Mouse (Mus musculus): ENCODE data around the gene Dnah2.
"Not testable (repeated sequence)": the region's sequence is repeated elsewhere in the genome, so short reads cannot be mapped to it uniquely, and the experiment has no call there.

Dnah2 gene

DNA sequence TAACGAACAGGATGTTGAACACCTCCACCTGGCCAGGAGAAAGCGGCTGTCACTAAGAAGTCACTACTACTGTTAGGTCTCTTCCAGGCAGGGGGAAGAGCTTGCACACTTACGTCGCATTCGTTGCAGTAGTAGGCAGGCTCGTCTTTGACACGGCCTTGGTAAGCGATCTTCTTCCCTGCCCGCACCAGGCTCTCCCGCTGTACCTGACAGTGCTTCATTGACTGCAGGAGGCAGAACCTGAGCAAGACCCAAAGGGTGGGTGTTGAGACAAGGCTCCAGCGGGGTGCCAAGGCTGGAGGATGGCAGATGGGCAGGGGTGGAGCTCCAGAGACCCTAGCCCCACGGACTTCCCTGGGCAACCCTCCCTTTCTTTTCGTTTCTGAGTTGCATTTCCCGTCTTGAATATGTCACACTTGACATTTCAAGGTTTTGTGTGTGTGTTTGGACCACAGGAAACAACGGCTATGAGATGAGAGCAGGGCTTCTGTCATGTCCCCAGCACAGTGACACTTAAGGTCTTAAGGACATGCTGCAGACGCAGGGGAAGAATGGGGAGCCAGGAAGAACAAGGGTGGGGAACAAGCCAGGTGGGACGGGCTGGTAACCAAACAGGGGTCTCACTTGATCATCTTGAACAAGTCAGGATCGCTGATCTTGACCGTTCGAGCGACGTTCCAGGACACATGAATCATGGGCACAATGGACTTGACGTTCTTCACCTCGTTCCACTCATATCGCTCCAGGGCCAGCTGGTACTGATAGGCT is 148.6 kb downstream of the Dnah2 start:
- Histone ChIP-seq H3K36me3 (ENCODE audit: control insufficient read depth, insufficient read depth, low read length, poor library complexity, severe bottlenecking) (peaks cover 10% of the 10 kb centered on the region), H3K27me3 (ENCODE audit: control insufficient read depth, insufficient read depth, low read length, poor library complexity, severe bottlenecking) (no peaks in the 10 kb centered on the region)
- peak; percentile 21 for DNase-seq (ENCODE audit: low read depth, low spot score)

DNA sequence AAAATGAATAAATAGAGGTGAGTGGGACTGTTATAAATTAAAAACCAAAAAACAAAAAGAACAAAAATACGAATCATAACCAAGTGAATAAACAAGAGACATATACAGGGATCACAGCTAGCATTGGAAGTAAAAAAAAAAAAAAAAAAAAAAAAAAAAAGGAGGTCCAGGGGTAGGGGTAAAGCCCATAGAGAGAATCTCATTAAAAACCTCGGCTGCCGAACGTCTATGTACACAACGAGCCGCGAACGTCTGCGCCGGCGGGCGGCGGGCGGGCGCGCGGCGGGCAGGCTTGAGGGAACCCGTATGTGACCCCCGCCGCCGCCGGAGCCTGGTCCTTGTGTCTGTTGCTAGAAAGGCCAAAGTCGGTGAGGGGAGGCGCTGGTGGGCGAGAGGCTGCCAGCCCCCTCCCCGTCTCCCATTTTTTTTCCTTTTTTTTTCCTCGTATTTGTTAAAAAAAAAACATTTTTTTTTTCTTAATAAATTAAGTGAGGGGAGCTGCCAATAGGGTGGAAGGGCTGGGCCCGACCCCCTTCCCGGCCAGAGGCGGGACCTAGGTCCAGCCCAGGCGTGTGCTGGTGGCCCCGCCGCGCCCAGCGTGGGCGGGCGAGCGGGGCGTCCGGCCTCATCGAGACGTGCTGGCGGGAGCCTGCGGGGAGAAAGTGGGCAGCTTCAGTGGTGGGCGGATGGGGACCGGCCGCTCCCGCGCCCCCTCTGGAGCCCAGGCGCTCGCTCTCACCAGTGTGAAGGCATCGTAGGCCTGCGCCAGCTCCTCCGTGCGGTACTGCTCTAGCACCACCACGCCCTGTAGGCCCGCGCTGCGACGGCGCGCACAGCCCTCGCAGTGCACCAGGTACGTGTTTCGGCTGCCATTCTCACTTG is 149.5 kb downstream of the Dnah2 start:
- H3K27me3 ChIP-seq (ENCODE audit: control insufficient read depth, insufficient read depth, low read length, poor library complexity, severe bottlenecking), result no peaks in the 10 kb centered on the region
- peak; percentile 23 for DNase-seq (ENCODE audit: low read depth, low spot score)
- peaks cover 4% of the 10 kb centered on the region for H3K36me3 ChIP-seq (ENCODE audit: control insufficient read depth, insufficient read depth, low read length, poor library complexity, severe bottlenecking)

- H3K36me3 ChIP-seq (ENCODE audit: control insufficient read depth, insufficient read depth, low read length, poor library complexity, severe bottlenecking), result peaks cover 2% of the 10 kb centered on the region
- no peaks in the 10 kb centered on the region for H3K27me3 ChIP-seq (ENCODE audit: control insufficient read depth, insufficient read depth, low read length, poor library complexity, severe bottlenecking)
- DNase-seq (ENCODE audit: low read depth, low spot score), result no peak
Observed at GRCm38 (mm10) chr11:69398486-69399200, 150.3 kb downstream of the Dnah2 start.

DNA sequence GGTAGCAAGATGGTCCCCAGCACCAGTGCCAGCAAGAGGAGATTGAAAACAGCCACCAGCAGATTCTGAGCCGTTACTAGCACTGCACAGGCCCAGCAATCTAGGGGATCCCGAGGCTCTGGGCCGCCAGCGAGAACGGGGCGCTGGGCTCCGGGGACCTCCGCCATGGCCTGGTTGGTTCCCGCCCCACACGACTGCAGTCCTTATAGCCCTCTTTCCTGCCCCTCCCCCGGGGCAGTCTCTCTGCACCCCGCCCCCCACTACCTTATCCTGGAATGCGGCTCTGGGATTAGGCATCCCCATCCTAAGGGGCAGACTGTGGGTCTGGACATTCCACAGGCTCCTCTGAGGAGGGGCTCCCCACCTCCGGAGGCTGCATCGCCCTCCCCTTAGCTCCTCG is 150.9 kb downstream of the Dnah2 start, which contains the start of gene Tmem88:
TSS of gene Tmem88 (minus strand) at position 176 of the 400 bp plus-strand sequence.
- peaks cover 2% of the 10 kb centered on the region; the same call in 1 of the 2 replicates for H3K36me3 ChIP-seq (ENCODE audit: control insufficient read depth, insufficient read depth, low read length, poor library complexity, severe bottlenecking)
- peak; percentile 25 for DNase-seq (ENCODE audit: low read depth, low spot score)
- H3K27me3 ChIP-seq (ENCODE audit: control insufficient read depth, insufficient read depth, low read length, poor library complexity, severe bottlenecking), result no peaks in the 10 kb centered on the region

- H3K27me3 ChIP-seq (ENCODE audit: control insufficient read depth, insufficient read depth, low read length, poor library complexity, severe bottlenecking), result no peaks in the 10 kb centered on the region
- peak; percentile 24 for DNase-seq (ENCODE audit: low read depth, low spot score)
- H3K36me3 ChIP-seq (ENCODE audit: control insufficient read depth, insufficient read depth, low read length, poor library complexity, severe bottlenecking), result peaks cover 2% of the 10 kb centered on the region; the same call in 1 of the 2 replicates
Observed at GRCm38 (mm10) chr11:69397581-69398057, 151.3 kb downstream of the Dnah2 start.

GRCm38 (mm10) chr11:69396772-69397171 is 152.1 kb downstream of the Dnah2 start:
- Histone ChIP-seq H3K27me3 (ENCODE audit: control insufficient read depth, insufficient read depth, low read length, poor library complexity, severe bottlenecking) (no peaks in the 10 kb centered on the region), H3K36me3 (ENCODE audit: control insufficient read depth, insufficient read depth, low read length, poor library complexity, severe bottlenecking) (peaks cover 2% of the 10 kb centered on the region; the same call in 1 of the 2 replicates)
- DNase-seq (ENCODE audit: low read depth, low spot score), result peak; percentile 30

GRCm38 (mm10) chr11:69395634-69396373 is 153.1 kb downstream of the Dnah2 start:
- DNase-seq (ENCODE audit: low read depth, low spot score), result peak; percentile 99
- Histone ChIP-seq H3K36me3 (ENCODE audit: control insufficient read depth, insufficient read depth, low read length, poor library complexity, severe bottlenecking) (peaks cover 2% of the 10 kb centered on the region; the same call in 1 of the 2 replicates), H3K27me3 (ENCODE audit: control insufficient read depth, insufficient read depth, low read length, poor library complexity, severe bottlenecking) (no peaks in the 10 kb centered on the region)

DNA sequence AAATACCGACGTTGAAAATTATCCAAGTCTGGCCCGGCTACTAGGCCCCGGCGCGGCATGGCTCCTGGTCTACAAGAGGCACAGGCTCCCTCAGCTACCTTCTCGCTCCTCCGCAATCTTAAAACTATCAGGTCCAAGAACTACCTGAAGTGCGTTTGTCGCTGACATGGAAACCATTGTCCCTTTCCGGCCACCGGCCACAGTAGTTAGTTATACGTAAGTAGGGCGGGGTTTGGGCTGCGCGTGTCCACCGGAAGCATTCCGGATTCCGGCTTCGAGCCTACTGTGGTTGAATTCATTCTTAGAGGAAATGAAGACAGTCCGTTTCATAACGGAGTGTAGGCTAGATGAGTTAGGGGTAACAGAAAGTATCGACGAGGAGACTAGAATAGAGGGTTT is 153.7 kb downstream of the Dnah2 start, which contains the start of the genes Naa38 and Cyb5d1:
TSS of gene Naa38 (plus strand) at position 253 of the 399 bp plus-strand sequence.
TSS of gene Cyb5d1 (minus strand) at position 397 of the 399 bp plus-strand sequence.
- not testable (repeated sequence) for H3K27me3 ChIP-seq (ENCODE audit: control insufficient read depth, insufficient read depth, low read length, poor library complexity, severe bottlenecking); H3K36me3 ChIP-seq (ENCODE audit: control insufficient read depth, insufficient read depth, low read length, poor library complexity, severe bottlenecking)
- peak; percentile 93 for DNase-seq (ENCODE audit: low read depth, low spot score)

DNA sequence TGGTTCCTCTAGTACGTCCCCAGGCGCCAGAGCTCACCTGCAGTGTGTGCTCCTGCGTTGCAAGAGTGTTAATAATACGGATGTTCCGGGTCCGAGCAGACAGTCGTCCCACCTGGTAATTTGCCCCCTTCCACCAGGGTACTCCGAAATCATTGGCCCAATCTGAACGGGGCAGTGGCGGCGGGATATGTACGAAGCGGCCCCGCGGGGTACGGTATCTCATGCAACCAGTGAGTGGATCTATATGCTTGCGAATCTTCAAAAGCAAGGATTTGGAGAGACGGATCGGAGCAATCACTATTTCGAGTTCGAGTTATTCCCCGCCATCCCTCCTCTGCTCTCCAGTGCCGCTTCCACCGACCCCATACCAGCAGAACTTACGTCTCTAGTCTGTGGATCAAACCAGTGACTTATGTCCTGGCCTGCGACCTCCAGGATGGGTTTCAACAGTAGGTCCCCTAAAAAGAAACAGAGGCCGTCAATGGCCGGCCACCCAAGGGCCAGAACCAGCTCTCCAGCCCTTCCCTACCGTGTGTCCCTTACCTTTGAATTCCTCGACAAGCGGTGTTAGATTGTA is 154.2 kb downstream of the Dnah2 start:
- not testable (repeated sequence) for H3K27me3 ChIP-seq (ENCODE audit: control insufficient read depth, insufficient read depth, low read length, poor library complexity, severe bottlenecking); H3K36me3 ChIP-seq (ENCODE audit: control insufficient read depth, insufficient read depth, low read length, poor library complexity, severe bottlenecking)
- DNase-seq (ENCODE audit: low read depth, low spot score), result peak; percentile 35

GRCm38 (mm10) chr11:69390400-69391034 is 158.4 kb downstream of the Dnah2 start:
- H3K27me3 ChIP-seq (ENCODE audit: control insufficient read depth, insufficient read depth, low read length, poor library complexity, severe bottlenecking), result no peaks in the 10 kb centered on the region
- peak; percentile 88 for DNase-seq (ENCODE audit: low read depth, low spot score)
- no peaks in the 10 kb centered on the region for H3K36me3 ChIP-seq (ENCODE audit: control insufficient read depth, insufficient read depth, low read length, poor library complexity, severe bottlenecking)

- Histone ChIP-seq H3K27me3 (ENCODE audit: control insufficient read depth, insufficient read depth, low read length, poor library complexity, severe bottlenecking) (no peaks in the 10 kb centered on the region), H3K36me3 (ENCODE audit: control insufficient read depth, insufficient read depth, low read length, poor library complexity, severe bottlenecking) (no peaks in the 10 kb centered on the region)
- no peak for DNase-seq (ENCODE audit: low read depth, low spot score)
Observed at GRCm38 (mm10) chr11:69389531-69390399, 159.1 kb downstream of the Dnah2 start.

GRCm38 (mm10) chr11:69388680-69389079 is 160.2 kb downstream of the Dnah2 start:
- no peaks in the 10 kb centered on the region for H3K36me3 ChIP-seq (ENCODE audit: control insufficient read depth, insufficient read depth, low read length, poor library complexity, severe bottlenecking)
- no peak for DNase-seq (ENCODE audit: low read depth, low spot score)
- no peaks in the 10 kb centered on the region for H3K27me3 ChIP-seq (ENCODE audit: control insufficient read depth, insufficient read depth, low read length, poor library complexity, severe bottlenecking)
